Mouse (Mus musculus): Measurements from ENCODE around the gene Sec24d.

DNA sequence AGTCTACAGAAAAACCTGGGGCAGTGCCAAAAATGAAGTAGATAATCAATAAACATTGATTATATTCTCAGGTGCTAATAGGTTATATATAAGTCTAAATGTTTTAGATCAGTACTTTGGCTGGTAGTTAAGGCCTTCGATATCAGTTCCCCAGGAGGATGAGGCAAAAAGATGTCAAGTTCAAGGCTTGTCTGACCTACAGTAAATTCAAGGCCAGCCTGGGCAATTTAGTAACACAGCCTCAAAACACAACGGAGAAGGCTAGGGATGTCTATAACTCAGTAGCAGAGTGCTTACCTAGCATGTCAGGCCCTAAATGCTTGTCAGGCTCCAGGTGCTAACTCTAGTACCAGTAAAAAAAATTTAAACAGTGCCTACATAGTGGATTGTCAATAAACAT, 34.3 kb downstream of the Sec24d start:
- no peak for TF ChIP-seq CTCF (IDR thresholded peaks at IDR 0.05; ENCODE audit: low read depth)
- no peak for TF ChIP-seq EP300 (IDR thresholded peaks at IDR 0.05; ENCODE audit: low read depth)
